Mouse (Mus musculus): ENCODE data around the gene Ankrd6. TPM values are rescaled to one million over a fixed set of nuclear protein-coding genes. Genes with fewer than 3 reads are reported as not detected.

The Ankrd6 gene
- polyA plus RNA-seq, 1 experiment, result not detected

GRCm38 (mm10) chr4:32834541-32834940 lies 116.1 kb downstream of the Ankrd6 start:
- WGBS, result 47% methylated on average over 3 of the region's 3 CpGs
- Histone ChIP-seq H3K4me3 (ENCODE audit: insufficient read depth, low read depth, low read length) (no peak overlapping the region), H3K27ac (ENCODE audit: insufficient read depth, low read depth, low read length) (no peak overlapping the region), H3K4me1 (ENCODE audit: control insufficient read depth, insufficient read depth, low read length) (peaks cover 11% of the 10 kb centered on the region)
- no peak for TF ChIP-seq POLR2A (IDR thresholded peaks at IDR 0.05; ENCODE audit: insufficient read depth, low read depth, low read length)
- TF ChIP-seq CTCF (IDR thresholded peaks at IDR 0.05; ENCODE audit: insufficient read depth, low read depth, low read length), result no peak

DNA sequence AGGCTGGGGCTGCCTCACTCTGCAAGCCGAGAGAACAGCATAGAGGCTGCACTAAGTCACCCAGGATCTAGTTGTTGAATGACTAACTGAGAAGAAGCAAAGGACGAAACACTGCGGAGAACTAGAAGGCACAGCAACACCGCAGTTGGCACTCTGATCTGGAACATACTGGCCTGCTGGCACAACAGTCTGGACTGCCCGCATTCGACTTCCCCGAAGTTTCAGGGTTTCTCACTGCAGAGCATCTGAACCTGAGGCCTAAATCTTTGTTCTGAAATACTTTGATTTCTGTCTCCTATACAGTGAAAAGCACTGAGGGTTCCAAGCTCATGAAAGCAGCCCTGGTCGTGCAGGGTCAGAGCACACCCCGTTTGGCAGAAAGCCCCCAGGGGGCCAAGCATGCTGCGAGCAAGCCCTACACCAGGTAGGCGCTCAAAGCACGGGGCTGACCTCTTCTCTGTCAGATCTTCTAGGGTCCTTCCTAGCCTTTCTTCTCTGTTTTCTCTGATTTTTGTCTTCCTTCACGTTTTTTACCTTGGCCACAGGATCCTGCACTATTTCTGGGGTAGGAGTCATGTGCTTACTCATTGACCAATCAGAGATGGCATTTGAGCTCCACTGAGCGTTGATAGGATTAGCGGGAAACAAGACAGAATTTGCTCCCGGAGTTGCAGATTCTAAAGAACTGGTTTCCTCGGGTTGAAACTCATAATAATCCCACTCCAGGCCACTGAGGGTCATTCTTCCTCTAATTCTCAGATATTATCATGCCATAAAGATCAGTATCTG lies 117.0 kb downstream of the Ankrd6 start:
- WGBS, result 44% methylated on average over 17 of the region's 17 CpGs
- H3K4me3 ChIP-seq (ENCODE audit: insufficient read depth, low read depth, low read length), result no peak overlapping the region
- TF ChIP-seq CTCF (IDR thresholded peaks at IDR 0.05; ENCODE audit: insufficient read depth, low read depth, low read length) (no peak), POLR2A (IDR thresholded peaks at IDR 0.05; ENCODE audit: insufficient read depth, low read depth, low read length) (no peak)
- H3K27ac ChIP-seq (ENCODE audit: insufficient read depth, low read depth, low read length), result no peak overlapping the region
- H3K4me1 ChIP-seq (ENCODE audit: control insufficient read depth, insufficient read depth, low read length), result peaks cover 11% of the 10 kb centered on the region

GRCm38 (mm10) chr4:32829316-32829715 lies 121.3 kb downstream of the Ankrd6 start:
- 81% methylated on average over 10 of the region's 10 CpGs for WGBS
- no peak overlapping the region for H3K27ac ChIP-seq (ENCODE audit: insufficient read depth, low read depth, low read length)
- peaks cover 21% of the 10 kb centered on the region for H3K4me1 ChIP-seq (ENCODE audit: control insufficient read depth, insufficient read depth, low read length)
- TF ChIP-seq POLR2A (IDR thresholded peaks at IDR 0.05; ENCODE audit: insufficient read depth, low read depth, low read length) (no peak), CTCF (IDR thresholded peaks at IDR 0.05; ENCODE audit: insufficient read depth, low read depth, low read length) (no peak)
- no peak overlapping the region for H3K4me3 ChIP-seq (ENCODE audit: insufficient read depth, low read depth, low read length)

DNA sequence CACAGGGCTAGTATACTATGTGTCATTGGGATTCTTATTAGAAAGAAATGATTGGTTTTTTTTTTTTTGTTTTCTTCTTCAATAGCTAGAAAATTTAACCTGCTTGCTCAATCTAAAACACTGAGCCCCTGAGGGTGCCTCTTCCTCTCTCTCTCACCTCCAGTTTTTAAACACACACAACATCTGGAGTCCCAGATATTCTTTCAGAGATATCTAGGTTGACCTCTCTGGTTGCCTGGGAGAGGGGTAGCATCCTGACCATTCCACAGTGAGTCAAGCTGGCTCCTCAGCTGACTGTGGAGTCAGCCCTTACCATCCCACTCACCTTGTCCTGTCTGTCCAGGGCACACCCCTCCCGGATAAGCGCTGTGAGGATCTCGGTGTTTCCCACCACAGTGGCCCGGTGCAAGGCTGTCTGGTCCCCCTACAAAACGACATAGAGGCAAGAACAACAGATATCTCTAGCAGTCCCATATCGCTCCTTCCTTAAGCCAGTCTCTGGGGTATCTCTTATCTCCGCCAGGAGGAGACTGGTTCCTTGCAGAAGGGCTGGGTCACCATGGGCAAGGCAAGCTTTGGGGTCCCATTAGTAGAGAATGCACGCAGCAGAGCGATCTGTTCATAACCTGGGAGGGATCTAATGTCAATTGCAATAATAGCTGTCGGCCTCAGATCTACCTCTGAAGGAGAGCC lies 122.1 kb downstream of the Ankrd6 start:
- WGBS, result 93% methylated on average over 10 of the region's 10 CpGs
- no peak for TF ChIP-seq POLR2A (IDR thresholded peaks at IDR 0.05; ENCODE audit: insufficient read depth, low read depth, low read length)
- no peak for TF ChIP-seq CTCF (IDR thresholded peaks at IDR 0.05; ENCODE audit: insufficient read depth, low read depth, low read length)
- Histone ChIP-seq H3K4me1 (ENCODE audit: control insufficient read depth, insufficient read depth, low read length) (peaks cover 22% of the 10 kb centered on the region), H3K4me3 (ENCODE audit: insufficient read depth, low read depth, low read length) (no peak overlapping the region), H3K27ac (ENCODE audit: insufficient read depth, low read depth, low read length) (no peak overlapping the region)

DNA sequence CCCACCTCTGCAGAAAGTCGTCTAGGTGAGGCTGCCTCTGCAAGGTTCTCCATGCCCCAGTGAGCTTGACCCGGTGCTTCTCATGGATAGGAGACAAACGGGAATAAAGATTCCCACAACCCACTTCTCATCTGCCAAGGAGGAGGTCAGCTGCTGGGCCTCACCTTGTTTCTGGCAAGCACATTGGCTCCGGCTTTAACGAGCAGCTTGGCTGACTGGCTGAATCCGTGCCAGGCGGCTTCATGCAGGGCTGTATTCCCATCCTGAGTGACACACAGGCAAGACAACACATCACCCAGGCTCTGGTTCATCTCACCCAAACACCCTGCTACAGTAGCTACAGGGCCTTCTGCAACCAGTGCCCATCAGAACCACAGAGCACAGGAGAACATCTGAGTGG lies 123.7 kb downstream of the Ankrd6 start:
- TF ChIP-seq POLR2A (IDR thresholded peaks at IDR 0.05; ENCODE audit: insufficient read depth, low read depth, low read length) (no peak), CTCF (IDR thresholded peaks at IDR 0.05; ENCODE audit: insufficient read depth, low read depth, low read length) (no peak)
- peaks cover 16% of the 10 kb centered on the region for H3K4me1 ChIP-seq (ENCODE audit: control insufficient read depth, insufficient read depth, low read length)
- WGBS, result 30% methylated on average over 7 of the region's 7 CpGs
- H3K4me3 ChIP-seq (ENCODE audit: insufficient read depth, low read depth, low read length), result no peak overlapping the region
- no peak overlapping the region for H3K27ac ChIP-seq (ENCODE audit: insufficient read depth, low read depth, low read length)

GRCm38 (mm10) chr4:32824254-32824653 lies 126.4 kb downstream of the Ankrd6 start:
- H3K27ac ChIP-seq (ENCODE audit: insufficient read depth, low read depth, low read length), result 0 out of 2 replicates have a peak overlapping the region, but pooled peaks have one; percentile 16
- TF ChIP-seq POLR2A (IDR thresholded peaks at IDR 0.05; ENCODE audit: insufficient read depth, low read depth, low read length) (no peak), CTCF (IDR thresholded peaks at IDR 0.05; ENCODE audit: insufficient read depth, low read depth, low read length) (no peak)
- 40% methylated on average over 8 of the region's 8 CpGs for WGBS
- H3K4me3 ChIP-seq (ENCODE audit: insufficient read depth, low read depth, low read length), result no peak overlapping the region
- peaks cover 16% of the 10 kb centered on the region for H3K4me1 ChIP-seq (ENCODE audit: control insufficient read depth, insufficient read depth, low read length)

GRCm38 (mm10) chr4:32820676-32821075 lies 130.0 kb downstream of the Ankrd6 start:
- WGBS, result 92% methylated on average over 3 of the region's 3 CpGs
- no peak overlapping the region for H3K27ac ChIP-seq (ENCODE audit: insufficient read depth, low read depth, low read length)
- H3K4me3 ChIP-seq (ENCODE audit: insufficient read depth, low read depth, low read length), result no peak overlapping the region
- no peak for TF ChIP-seq POLR2A (IDR thresholded peaks at IDR 0.05; ENCODE audit: insufficient read depth, low read depth, low read length)
- no peak for TF ChIP-seq CTCF (IDR thresholded peaks at IDR 0.05; ENCODE audit: insufficient read depth, low read depth, low read length)
- peaks cover 7% of the 10 kb centered on the region for H3K4me1 ChIP-seq (ENCODE audit: control insufficient read depth, insufficient read depth, low read length)

DNA sequence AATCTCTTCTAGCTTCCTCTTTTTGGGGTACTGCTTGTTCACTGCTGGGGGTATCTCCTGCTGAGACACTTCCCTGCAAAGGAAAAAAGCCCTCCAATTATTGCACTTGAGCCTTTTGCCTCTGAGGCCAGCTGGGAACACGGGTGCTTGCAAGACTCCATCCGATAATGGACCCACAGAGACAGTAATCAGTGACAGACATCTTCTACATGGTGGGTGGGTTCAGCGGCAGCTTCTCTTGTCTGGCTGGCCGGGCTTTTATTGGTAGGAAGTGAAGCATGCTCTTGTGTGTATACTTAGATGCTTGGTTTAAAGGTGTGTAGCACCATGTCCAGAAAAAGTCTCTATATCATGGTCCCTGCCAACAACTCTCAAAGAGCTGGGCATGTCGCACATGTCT lies 133.2 kb downstream of the Ankrd6 start:
- H3K4me1 ChIP-seq (ENCODE audit: control insufficient read depth, insufficient read depth, low read length), result no peaks in the 10 kb centered on the region
- no peak overlapping the region for H3K4me3 ChIP-seq (ENCODE audit: insufficient read depth, low read depth, low read length)
- TF ChIP-seq CTCF (IDR thresholded peaks at IDR 0.05; ENCODE audit: insufficient read depth, low read depth, low read length) (no peak), POLR2A (IDR thresholded peaks at IDR 0.05; ENCODE audit: insufficient read depth, low read depth, low read length) (no peak)
- no peak overlapping the region for H3K27ac ChIP-seq (ENCODE audit: insufficient read depth, low read depth, low read length)
- 68% methylated on average over 5 of the region's 5 CpGs for WGBS

- WGBS, result 1% methylated on average over 9 of the region's 9 CpGs
- H3K4me1 ChIP-seq (ENCODE audit: control insufficient read depth, insufficient read depth, low read length), result 0 out of 2 replicates have a peak, but pooled peaks cover 2% of the 10 kb centered on the region
- no peak for TF ChIP-seq CTCF (IDR thresholded peaks at IDR 0.05; ENCODE audit: insufficient read depth, low read depth, low read length)
- no peak for TF ChIP-seq POLR2A (IDR thresholded peaks at IDR 0.05; ENCODE audit: insufficient read depth, low read depth, low read length)
- H3K4me3 ChIP-seq (ENCODE audit: insufficient read depth, low read depth, low read length), result peak overlapping the region; percentile 63
- peak overlapping the region; percentile 82; the same call in 1 of the 2 replicates for H3K27ac ChIP-seq (ENCODE audit: insufficient read depth, low read depth, low read length)
These were observed 150.0 kb downstream of the Ankrd6 start for GRCm38 (mm10) chr4:32800577-32801170.
